Mouse (Mus musculus): ENCODE data around the gene Wfikkn2.

GRCm38 (mm10) chr11:94274206-94274867 lies 28.5 kb upstream of the Wfikkn2 start:
- no peak for TF ChIP-seq CTCF (IDR thresholded peaks at IDR 0.05; ENCODE audit: control insufficient read depth, insufficient read depth, insufficient read length)
- TF ChIP-seq CEBPB (IDR thresholded peaks at IDR 0.05; ENCODE audit: low read depth) = no peak
- no peak for TF ChIP-seq USF1 (IDR thresholded peaks at IDR 0.05; ENCODE audit: low read depth)
- no peak for TF ChIP-seq FOSL1 (IDR thresholded peaks at IDR 0.05; ENCODE audit: insufficient read depth, low read length, poor library complexity, severe bottlenecking)
- no peak for TF ChIP-seq MAX (IDR thresholded peaks at IDR 0.05)
